10 mouse cellular contexts compared by ENCODE assay signal in genomic region chr1:34852116-34852878, GRCm38 (mm10). TPM values are rescaled to one million over a fixed set of nuclear protein-coding genes. Genes with fewer than 3 reads are reported as not detected.
DNase-seq lines count a peak whose midpoint lies in the region; ATAC-seq and TF ChIP-seq lines count a peak whose summit lies in the region.
"Had no signal": no experiment of that assay in that cellular context is flagged by ENCODE, and none has a peak within 500 bp of the region (broad histone marks: within the 10 kb centered on the region; RNA-seq: fewer than 3 reads in every experiment).

No protein-coding gene starts in this region.

- no peak for TF ChIP-seq EP300 in lung, postnatal 0 days (IDR thresholded peaks at IDR 0.05)

- peak overlapping the region; percentile 82 for H3K27ac ChIP-seq in heart, embryonic 13.5 days (replicated peaks)
- peak overlapping the region; percentile 71 for H3K27ac ChIP-seq in lung, postnatal 0 days (ENCODE audit: low read length)
- peak overlapping the region; percentile 45; the same call in 1 of the 2 replicates for H3K27ac ChIP-seq in hindbrain, postnatal 0 days
- peak overlapping the region; percentile 14 for H3K27ac ChIP-seq in neural tube, embryonic 15.5 days (replicated peaks)
- H3K27ac ChIP-seq: embryonic facial prominence, embryonic 12.5 days; limb, embryonic 12.5 days had no signal

- ATAC-seq in heart, embryonic 13.5 days (ENCODE audit: extremely low read depth, insufficient number of reproducible peaks, low FRiP score, low TSS enrichment): no peak
- no peak for ATAC-seq in lung, postnatal 0 days
- no peak for ATAC-seq in hindbrain, postnatal 0 days
- ATAC-seq in neural tube, embryonic 15.5 days (ENCODE audit: low FRiP score): no peak
- ATAC-seq in megakaryocyte progenitor cell, adult 5-6 weeks (replicated peaks; ENCODE audit: poor library complexity): no peak

- H3K4me1 ChIP-seq in heart, embryonic 13.5 days: peaks cover 32% of the 10 kb centered on the region
- H3K4me1 ChIP-seq in lung, postnatal 0 days (ENCODE audit: insufficient read depth, low read depth, low read length): no peaks in the 10 kb centered on the region
- H3K4me1 ChIP-seq in hindbrain, postnatal 0 days (ENCODE audit: insufficient read depth, low read length): 0 out of 2 replicates have a peak, but pooled peaks cover 17% of the 10 kb centered on the region
- H3K4me1 ChIP-seq in neural tube, embryonic 15.5 days: peaks cover 36% of the 10 kb centered on the region

- 69% methylated on average over 11 of the region's 11 CpGs for WGBS in heart, embryonic 13.5 days
- 70% methylated on average over 11 of the region's 11 CpGs for WGBS in lung, postnatal 0 days
- 75% methylated on average over 11 of the region's 11 CpGs for WGBS in hindbrain, postnatal 0 days
- WGBS in neural tube, embryonic 15.5 days: 84% methylated on average over 11 of the region's 11 CpGs

- H3K9ac ChIP-seq in heart, embryonic 13.5 days: peak overlapping the region; percentile 52
- H3K9ac ChIP-seq in lung, postnatal 0 days (replicated peaks; ENCODE audit: low read depth): peak overlapping the region; percentile 9; the same call in 1 of the 2 replicates
- peak overlapping the region; percentile 30 for H3K9ac ChIP-seq in hindbrain, postnatal 0 days (replicated peaks; ENCODE audit: low read length)
- no peak overlapping the region for H3K9ac ChIP-seq in neural tube, embryonic 15.5 days (replicated peaks)
- H3K9ac ChIP-seq: embryonic facial prominence, embryonic 12.5 days had no signal

- H3K36me3 ChIP-seq in heart, embryonic 13.5 days: no peaks in the 10 kb centered on the region
- no peaks in the 10 kb centered on the region for H3K36me3 ChIP-seq in lung, postnatal 0 days (ENCODE audit: insufficient read depth, low read length)
- no peaks in the 10 kb centered on the region for H3K36me3 ChIP-seq in hindbrain, postnatal 0 days (ENCODE audit: insufficient read depth, low read length)
- H3K36me3 ChIP-seq in neural tube, embryonic 15.5 days: no peaks in the 10 kb centered on the region
- H3K36me3 ChIP-seq: embryonic facial prominence, embryonic 12.5 days; limb, embryonic 12.5 days had no signal

- intact Hi-C loops in heart, postnatal 10 days (cut with DNase I): no loop called here

- no peaks in the 10 kb centered on the region for H3K9me3 ChIP-seq in heart, embryonic 13.5 days
- no peaks in the 10 kb centered on the region for H3K9me3 ChIP-seq in lung, postnatal 0 days (ENCODE audit: low read length)
- no peaks in the 10 kb centered on the region for H3K9me3 ChIP-seq in hindbrain, postnatal 0 days (ENCODE audit: low read length)
- H3K9me3 ChIP-seq in neural tube, embryonic 15.5 days (replicated peaks): no peaks in the 10 kb centered on the region
- H3K9me3 ChIP-seq: embryonic facial prominence, embryonic 12.5 days; limb, embryonic 12.5 days had no signal

- no peak for DNase-seq in heart, postnatal 10 days
- no peak for DNase-seq in lung, postnatal 0 days (ENCODE audit: low spot score)
- DNase-seq in lung, adult 18-20 months: no peak
- no peak for DNase-seq in hindbrain, postnatal 0 days (ENCODE audit: low spot score)
- DNase-seq in cerebellum, postnatal 36 days: no peak

- no peak overlapping the region for H3K4me3 ChIP-seq in heart, embryonic 13.5 days
- no peak overlapping the region for H3K4me3 ChIP-seq in lung, postnatal 0 days (ENCODE audit: low read depth, low read length)
- H3K4me3 ChIP-seq in hindbrain, postnatal 0 days (ENCODE audit: low read length): no peak overlapping the region; the same call in 1 of the 2 replicates
- H3K4me3 ChIP-seq in neural tube, embryonic 15.5 days (replicated peaks): 0 out of 2 replicates have a peak overlapping the region, but pooled peaks have one; percentile 86
- H3K4me3 ChIP-seq: embryonic facial prominence, embryonic 12.5 days; limb, embryonic 12.5 days had no signal

- no peak for TF ChIP-seq CTCF in lung, postnatal 0 days (IDR thresholded peaks at IDR 0.05)
- TF ChIP-seq CTCF in hindbrain, postnatal 0 days (IDR thresholded peaks at IDR 0.05; ENCODE audit: low read depth): no peak

- no peaks in the 10 kb centered on the region for H3K27me3 ChIP-seq in heart, embryonic 13.5 days (replicated peaks)
- H3K27me3 ChIP-seq in lung, postnatal 0 days (replicated peaks; ENCODE audit: insufficient read depth, low read length): no peaks in the 10 kb centered on the region
- H3K27me3 ChIP-seq in hindbrain, postnatal 0 days (ENCODE audit: insufficient read depth, low read length): no peaks in the 10 kb centered on the region
- H3K27me3 ChIP-seq in neural tube, embryonic 15.5 days (replicated peaks): no peaks in the 10 kb centered on the region
- H3K27me3 ChIP-seq: embryonic facial prominence, embryonic 12.5 days had no signal

- 0 out of 2 replicates have a peak overlapping the region, but pooled peaks have one; percentile 7 for H3K4me2 ChIP-seq in heart, embryonic 13.5 days
- peak overlapping the region; percentile 92 for H3K4me2 ChIP-seq in lung, postnatal 0 days (replicated peaks; ENCODE audit: low read depth, low read length)
- H3K4me2 ChIP-seq in hindbrain, postnatal 0 days (ENCODE audit: low read depth, low read length): peak overlapping the region; percentile 78
- peak overlapping the region; percentile 68 for H3K4me2 ChIP-seq in neural tube, embryonic 15.5 days
- H3K4me2 ChIP-seq: embryonic facial prominence, embryonic 12.5 days; limb, embryonic 12.5 days had no signal

RNA-seq across cellular contexts. Expression of gene Plekhb2, which starts 2.5 kb away (rescaled TPM):
- polyA plus RNA-seq in heart, embryonic 13.5 days (2015; fragmentation: Nextera tagmentation; extraction: Ambion mirVana): 56.3 and 61.6 TPM in 2 replicates
- total RNA-seq in heart, postnatal 10 days (2021): 10 to 100 TPM; 66.9 to 72.3 TPM
- 71.1 and 79.8 TPM in 2 replicates for polyA plus RNA-seq in lung, postnatal 0 days (2015; fragmentation: Nextera tagmentation; extraction: Ambion mirVana)
- 98.6 and 117 TPM in 2 replicates for total RNA-seq in hindbrain, postnatal 0 days (2014; rRNA removed)
- 104 and 107 TPM in 2 replicates for polyA plus RNA-seq in hindbrain, postnatal 0 days (2015; fragmentation: Nextera tagmentation; extraction: Ambion mirVana)
- 81.7 and 84.0 TPM in 2 replicates for polyA plus RNA-seq in neural tube, embryonic 15.5 days (2015; fragmentation: Nextera tagmentation; extraction: Ambion mirVana)
- total RNA-seq in megakaryocyte progenitor cell, adult 5-6 weeks (2015): 37.4 and 42.1 TPM in 2 replicates
- total RNA-seq in megakaryocyte progenitor cell, adult 5-6 weeks (2017): 15.9 and 16.1 TPM in 2 replicates

RNA-seq across cellular contexts. Expression of gene Fam168b, which starts 9.4 kb away (rescaled TPM):
- 43.7 and 44.2 TPM in 2 replicates for polyA plus RNA-seq in heart, embryonic 13.5 days (2015; fragmentation: Nextera tagmentation; extraction: Ambion mirVana)
- 10 to 100 TPM; 72.6 to 78.1 TPM for total RNA-seq in heart, postnatal 10 days (2021)
- polyA plus RNA-seq in lung, postnatal 0 days (2015; fragmentation: Nextera tagmentation; extraction: Ambion mirVana): 29.3 and 31.8 TPM in 2 replicates
- 367 and 457 TPM in 2 replicates for total RNA-seq in hindbrain, postnatal 0 days (2014; rRNA removed)
- 81.5 and 90.6 TPM in 2 replicates for polyA plus RNA-seq in hindbrain, postnatal 0 days (2015; fragmentation: Nextera tagmentation; extraction: Ambion mirVana)
- polyA plus RNA-seq in neural tube, embryonic 15.5 days (2015; fragmentation: Nextera tagmentation; extraction: Ambion mirVana): 107 and 119 TPM in 2 replicates
- 27.1 and 34.8 TPM in 2 replicates for total RNA-seq in megakaryocyte progenitor cell, adult 5-6 weeks (2015)
- total RNA-seq in megakaryocyte progenitor cell, adult 5-6 weeks (2017): 51.7 and 52.5 TPM in 2 replicates

Comparison
In these comparisons a context has a peak if more than half of its experiments do, and no peak if none do; other contexts are left out.
1. H3K27ac ChIP-seq: peak in every context shown above with its lines; median percentile 82 in heart, embryonic 13.5 days; 71 in lung, postnatal 0 days; 45 in hindbrain, postnatal 0 days; 14 in neural tube, embryonic 15.5 days.
2. H3K4me2 ChIP-seq: peak in every context shown above with its lines; median percentile 92 in lung, postnatal 0 days; 78 in hindbrain, postnatal 0 days; 68 in neural tube, embryonic 15.5 days; 7 in heart, embryonic 13.5 days.